Mouse (Mus musculus): ENCODE measurements around the gene Hopx. TPM values are rescaled to one million over a fixed set of nuclear protein-coding genes. Genes with fewer than 3 reads are reported as not detected.

Gene Hopx
- polyA plus RNA-seq, 1 experiment: 18.2 TPM

DNA sequence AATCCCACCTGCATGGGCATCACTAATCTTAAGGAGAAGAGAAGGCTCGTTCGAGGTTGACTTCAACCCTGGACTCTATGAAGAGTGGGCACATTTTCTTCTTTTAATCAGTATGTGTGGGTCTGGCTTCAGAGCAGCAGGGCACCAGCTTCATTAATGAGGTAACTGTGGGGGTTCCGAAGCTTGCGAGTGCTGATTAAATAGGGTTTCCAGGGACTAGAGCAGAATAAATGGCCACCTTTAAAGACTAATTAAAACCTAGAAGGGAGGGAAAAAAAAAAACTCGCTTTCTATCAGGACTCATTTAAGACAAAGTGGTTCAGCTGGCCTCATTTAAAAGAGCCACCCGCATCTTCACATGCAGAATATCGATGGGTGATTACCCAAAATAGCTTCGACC, 25.0 kb downstream of the Hopx start:
- Histone ChIP-seq H3K36me3 (ENCODE audit: control insufficient read depth, insufficient read depth, low read length) (no peaks in the 10 kb centered on the region), H3K4me1 (ENCODE audit: control insufficient read depth, insufficient read depth, insufficient read length) (peaks cover 16% of the 10 kb centered on the region), H3K27ac (ENCODE audit: insufficient read depth, low read length) (no peak overlapping the region), H3K27me3 (ENCODE audit: control insufficient read depth, insufficient read depth, low read length) (no peaks in the 10 kb centered on the region), H3K4me3 (ENCODE audit: extremely low read depth, insufficient read depth, insufficient read length) (no peak overlapping the region)
- no peak for DNase-seq (ENCODE audit: low read depth in 1 of 2, low spot score in 2 of 2)
- WGBS: 94% methylated on average over 8 of the region's 8 CpGs
- TF ChIP-seq CTCF (IDR thresholded peaks at IDR 0.05; ENCODE audit: extremely low read depth, insufficient read depth, insufficient read length, insufficient replicate concordance) (no peak), POLR2A (IDR thresholded peaks at IDR 0.05; ENCODE audit: low read depth, low read length) (no peak)

DNA sequence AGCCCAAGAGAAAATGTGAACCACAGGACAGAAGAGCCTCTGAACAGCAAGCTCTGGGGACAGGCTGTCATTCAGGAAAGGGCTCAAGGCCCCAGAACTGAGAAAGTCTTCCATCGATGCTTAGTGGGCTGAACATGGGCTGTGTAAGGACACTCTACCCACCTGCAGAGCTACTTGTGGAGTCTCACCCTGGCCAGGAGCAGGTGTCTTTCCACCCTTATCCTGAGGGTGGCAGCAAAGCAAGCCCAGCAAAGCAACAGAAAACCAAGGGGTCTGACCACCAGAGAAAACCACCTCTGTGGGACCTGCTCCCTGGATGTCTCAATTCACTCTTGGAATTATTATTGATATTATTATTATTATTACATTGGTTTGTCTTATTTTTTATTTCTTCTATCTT, 25.6 kb downstream of the Hopx start:
- TF ChIP-seq CTCF (IDR thresholded peaks at IDR 0.05; ENCODE audit: extremely low read depth, insufficient read depth, insufficient read length, insufficient replicate concordance): peak; percentile 81; the same call in 1 of the 2 replicates
- TF ChIP-seq POLR2A (IDR thresholded peaks at IDR 0.05; ENCODE audit: low read depth, low read length): no peak
- H3K27me3 ChIP-seq (ENCODE audit: control insufficient read depth, insufficient read depth, low read length): no peaks in the 10 kb centered on the region
- peaks cover 16% of the 10 kb centered on the region for H3K4me1 ChIP-seq (ENCODE audit: control insufficient read depth, insufficient read depth, insufficient read length)
- H3K36me3 ChIP-seq (ENCODE audit: control insufficient read depth, insufficient read depth, low read length): no peaks in the 10 kb centered on the region
- no peak overlapping the region for H3K4me3 ChIP-seq (ENCODE audit: extremely low read depth, insufficient read depth, insufficient read length)
- DNase-seq (ENCODE audit: low read depth in 1 of 2, low spot score in 2 of 2): peak in 1 of 2 experiments; percentile 56
- 29% methylated on average over 1 of the region's 1 CpGs for WGBS
- no peak overlapping the region for H3K27ac ChIP-seq (ENCODE audit: insufficient read depth, low read length)

GRCm38 (mm10) chr5:77087122-77087521, 27.8 kb downstream of the Hopx start:
- no peak overlapping the region for H3K4me3 ChIP-seq (ENCODE audit: extremely low read depth, insufficient read depth, insufficient read length)
- no peak overlapping the region for H3K27ac ChIP-seq (ENCODE audit: insufficient read depth, low read length)
- TF ChIP-seq POLR2A (IDR thresholded peaks at IDR 0.05; ENCODE audit: low read depth, low read length) (no peak), CTCF (IDR thresholded peaks at IDR 0.05; ENCODE audit: extremely low read depth, insufficient read depth, insufficient read length, insufficient replicate concordance) (no peak)
- WGBS: 82% methylated on average over 3 of the region's 3 CpGs
- H3K27me3 ChIP-seq (ENCODE audit: control insufficient read depth, insufficient read depth, low read length): no peaks in the 10 kb centered on the region
- no peak for DNase-seq (ENCODE audit: low read depth in 1 of 2, low spot score in 2 of 2)
- H3K4me1 ChIP-seq (ENCODE audit: control insufficient read depth, insufficient read depth, insufficient read length): peaks cover 6% of the 10 kb centered on the region
- H3K36me3 ChIP-seq (ENCODE audit: control insufficient read depth, insufficient read depth, low read length): no peaks in the 10 kb centered on the region

DNA sequence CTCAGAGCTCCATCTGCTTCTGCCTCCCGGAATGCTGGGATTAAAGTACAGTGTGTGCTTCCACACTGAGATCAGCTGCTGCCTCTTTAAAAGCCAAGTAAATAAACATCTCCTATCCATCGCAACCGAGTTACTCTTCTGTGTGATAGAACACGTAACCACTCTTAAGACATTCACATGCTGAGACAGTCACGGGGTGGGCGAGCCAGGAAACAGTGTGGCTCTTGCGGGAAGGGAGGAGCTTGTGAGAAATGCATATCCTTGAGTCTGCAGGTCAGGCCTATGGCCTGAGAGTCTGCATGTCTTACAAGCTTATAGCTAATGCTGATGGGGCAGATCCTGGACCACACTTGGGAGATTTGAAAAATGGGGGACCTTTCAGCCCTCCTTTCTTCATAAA, 28.4 kb downstream of the Hopx start:
- Histone ChIP-seq H3K27ac (ENCODE audit: insufficient read depth, low read length) (no peak overlapping the region), H3K36me3 (ENCODE audit: control insufficient read depth, insufficient read depth, low read length) (no peaks in the 10 kb centered on the region), H3K4me3 (ENCODE audit: extremely low read depth, insufficient read depth, insufficient read length) (no peak overlapping the region), H3K27me3 (ENCODE audit: control insufficient read depth, insufficient read depth, low read length) (no peaks in the 10 kb centered on the region), H3K4me1 (ENCODE audit: control insufficient read depth, insufficient read depth, insufficient read length) (peaks cover under 1% of the 10 kb centered on the region; the same call in 1 of the 2 replicates)
- DNase-seq (ENCODE audit: low read depth in 1 of 2, low spot score in 2 of 2): no peak
- TF ChIP-seq POLR2A (IDR thresholded peaks at IDR 0.05; ENCODE audit: low read depth, low read length): no peak
- TF ChIP-seq CTCF (IDR thresholded peaks at IDR 0.05; ENCODE audit: extremely low read depth, insufficient read depth, insufficient read length, insufficient replicate concordance): no peak
- WGBS: 84% methylated on average over 7 of the region's 7 CpGs

DNA sequence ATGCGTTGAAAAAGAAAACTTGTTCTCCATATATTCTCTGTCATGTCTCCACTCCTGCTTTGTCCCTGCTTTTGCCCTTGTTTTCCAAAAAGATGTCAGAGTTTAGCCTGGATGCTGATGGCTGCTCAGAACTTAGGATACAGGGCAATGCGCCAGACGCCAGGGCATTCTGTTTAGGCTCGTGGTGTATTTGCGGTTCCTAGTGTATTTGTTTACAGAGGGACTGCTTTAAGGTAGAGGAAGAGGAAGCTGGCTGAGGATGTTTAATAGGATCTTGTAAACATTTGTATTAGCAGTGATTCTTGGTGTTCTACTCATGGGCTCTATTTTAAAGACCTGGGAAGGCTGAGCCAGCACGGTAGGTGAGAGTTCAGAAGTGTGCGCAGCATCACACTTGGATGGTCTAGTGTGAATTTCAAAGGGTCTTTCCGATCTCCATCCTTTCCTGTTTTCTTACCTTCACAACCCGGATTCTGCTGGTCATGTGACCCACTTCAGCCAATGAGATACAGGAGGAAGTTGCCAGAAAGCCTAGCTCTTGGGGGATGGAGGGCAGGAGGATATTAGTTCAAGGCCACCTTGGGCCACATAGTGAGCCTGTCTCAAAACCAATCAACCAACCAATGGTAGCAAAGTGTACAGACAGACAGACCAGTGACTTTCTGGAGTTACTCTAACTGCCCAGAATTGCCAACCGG, 29.0 kb downstream of the Hopx start:
- WGBS: 86% methylated on average over 10 of the region's 10 CpGs
- DNase-seq (ENCODE audit: low read depth in 1 of 2, low spot score in 2 of 2): no peak
- H3K27me3 ChIP-seq (ENCODE audit: control insufficient read depth, insufficient read depth, low read length): no peaks in the 10 kb centered on the region
- H3K4me1 ChIP-seq (ENCODE audit: control insufficient read depth, insufficient read depth, insufficient read length): no peaks in the 10 kb centered on the region
- H3K27ac ChIP-seq (ENCODE audit: insufficient read depth, low read length): no peak overlapping the region
- no peaks in the 10 kb centered on the region for H3K36me3 ChIP-seq (ENCODE audit: control insufficient read depth, insufficient read depth, low read length)
- H3K4me3 ChIP-seq (ENCODE audit: extremely low read depth, insufficient read depth, insufficient read length): no peak overlapping the region
- TF ChIP-seq POLR2A (IDR thresholded peaks at IDR 0.05; ENCODE audit: low read depth, low read length) (no peak), CTCF (IDR thresholded peaks at IDR 0.05; ENCODE audit: extremely low read depth, insufficient read depth, insufficient read length, insufficient replicate concordance) (no peak)

DNA sequence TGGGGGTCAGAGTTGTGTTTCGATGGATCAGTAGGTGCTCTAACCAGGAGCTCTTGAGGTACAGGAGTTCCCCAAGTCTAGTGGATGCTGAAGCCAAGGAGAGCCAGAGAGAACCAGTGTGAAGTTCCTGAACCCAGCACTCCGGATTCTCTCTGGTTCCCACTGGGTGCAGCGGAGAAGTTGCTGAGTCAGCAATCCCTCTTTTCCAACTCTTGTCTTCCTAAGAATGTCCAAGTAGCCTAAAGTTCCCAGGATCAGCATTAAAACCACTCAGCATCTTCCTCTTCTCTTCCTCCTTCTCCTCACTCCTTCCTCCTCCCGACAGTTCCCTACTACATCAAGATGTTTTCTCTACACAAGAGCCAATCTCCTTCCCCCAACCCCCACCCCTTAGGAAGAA, 30.5 kb downstream of the Hopx start:
- Histone ChIP-seq H3K27ac (ENCODE audit: insufficient read depth, low read length) (no peak overlapping the region), H3K4me3 (ENCODE audit: extremely low read depth, insufficient read depth, insufficient read length) (no peak overlapping the region), H3K27me3 (ENCODE audit: control insufficient read depth, insufficient read depth, low read length) (no peaks in the 10 kb centered on the region), H3K36me3 (ENCODE audit: control insufficient read depth, insufficient read depth, low read length) (no peaks in the 10 kb centered on the region), H3K4me1 (ENCODE audit: control insufficient read depth, insufficient read depth, insufficient read length) (no peaks in the 10 kb centered on the region)
- 86% methylated on average over 4 of the region's 4 CpGs for WGBS
- TF ChIP-seq POLR2A (IDR thresholded peaks at IDR 0.05; ENCODE audit: low read depth, low read length): no peak
- no peak for TF ChIP-seq CTCF (IDR thresholded peaks at IDR 0.05; ENCODE audit: extremely low read depth, insufficient read depth, insufficient read length, insufficient replicate concordance)
- no peak for DNase-seq (ENCODE audit: low read depth in 1 of 2, low spot score in 2 of 2)

DNA sequence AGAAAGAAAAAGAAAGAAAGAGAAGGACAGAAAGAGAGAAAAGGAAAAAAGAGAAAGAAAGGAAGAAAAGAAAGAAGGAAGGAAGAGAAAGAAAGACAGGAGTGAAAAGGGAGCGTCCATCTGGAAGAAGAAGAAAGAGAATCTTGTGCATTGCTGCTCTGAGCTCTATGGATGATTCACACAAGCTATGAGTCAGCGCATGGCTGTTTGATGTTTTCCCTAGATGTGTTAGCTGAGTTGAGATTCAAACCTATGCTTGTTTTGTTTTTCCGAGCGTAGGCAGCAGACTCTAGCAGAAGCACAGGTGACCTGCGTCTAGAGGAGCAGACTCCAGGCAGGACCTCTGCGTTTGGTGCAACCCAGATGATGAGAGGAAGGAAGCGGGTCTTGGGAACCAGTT, 32.2 kb downstream of the Hopx start:
- Histone ChIP-seq H3K27ac (ENCODE audit: insufficient read depth, low read length) (no peak overlapping the region), H3K4me3 (ENCODE audit: extremely low read depth, insufficient read depth, insufficient read length) (no peak overlapping the region), H3K4me1 (ENCODE audit: control insufficient read depth, insufficient read depth, insufficient read length) (no peaks in the 10 kb centered on the region), H3K27me3 (ENCODE audit: control insufficient read depth, insufficient read depth, low read length) (no peaks in the 10 kb centered on the region), H3K36me3 (ENCODE audit: control insufficient read depth, insufficient read depth, low read length) (no peaks in the 10 kb centered on the region)
- no peak for DNase-seq (ENCODE audit: low read depth in 1 of 2, low spot score in 2 of 2)
- 71% methylated on average over 7 of the region's 7 CpGs for WGBS
- TF ChIP-seq CTCF (IDR thresholded peaks at IDR 0.05; ENCODE audit: extremely low read depth, insufficient read depth, insufficient read length, insufficient replicate concordance) (no peak), POLR2A (IDR thresholded peaks at IDR 0.05; ENCODE audit: low read depth, low read length) (no peak)

Data from spleen, adult 2 months (tissue).